Mouse (Mus musculus) cortical plate, adult 2 months (tissue): ENCODE data around the gene Tmcc2. TPM values are rescaled to one million over a fixed set of nuclear protein-coding genes. Genes with fewer than 3 reads are reported as not detected.

ENCODE experiments used
- H3K27ac ChIP-seq: fragments of 200-500 bp; 2 replicates; pipeline ENCODE4 v1.5.1; 2012; ENCODE audit warnings: low read length, control low read depth, inconsistent platforms; ENCODE audit not compliant: insufficient read depth
- H3K4me1 ChIP-seq: fragments of 200-500 bp; 2 replicates; pipeline ENCODE4 v1.6.1; 2011; ENCODE audit warnings: low read length; ENCODE audit not compliant: control insufficient read depth, insufficient read depth
- H3K4me3 ChIP-seq: fragments of 200-500 bp; 2 replicates; pipeline ENCODE4 v1.5.1; 2011; ENCODE audit warnings: mild to moderate bottlenecking, low read length, control low read depth; ENCODE audit not compliant: insufficient read depth
- CTCF ChIP-seq: fragments of 200-500 bp; IDR thresholded peaks from 2 replicates; pipeline ENCODE4 v1.5.1; 2011; ENCODE audit warnings: mild to moderate bottlenecking, control low read depth, low read length; ENCODE audit not compliant: insufficient read depth; ENCODE audit errors: extremely low read depth
- POLR2A ChIP-seq: fragments of 200-500 bp; IDR thresholded peaks from 2 replicates; pipeline ENCODE4 v1.6.1; 2011; ENCODE audit warnings: mild to moderate bottlenecking, low read length, control low read depth; ENCODE audit not compliant: insufficient read depth; ENCODE audit errors: extremely low read depth
- polyA plus RNA-seq: library from polyadenylated mRNA; depleted of rRNA; stranded (reverse); fragments of >200 nt; gene quantifications from 2 replicates; pipeline ENCODE4 v1.2.3, GENCODE M21; 2012

Gene Tmcc2
- polyA plus RNA-seq, 1 experiment, result 124 TPM

GRCm38 (mm10) chr1:132422912-132423696 lies 32.0 kb upstream of the Tmcc2 start:
- no peak for TF ChIP-seq POLR2A
- no peak for TF ChIP-seq CTCF
- no peak overlapping the region for H3K27ac ChIP-seq
- no peak overlapping the region for H3K4me3 ChIP-seq
- peaks cover 9% of the 10 kb centered on the region; the same call in 1 of the 2 replicates for H3K4me1 ChIP-seq

- TF ChIP-seq CTCF (no peak), POLR2A (no peak)
- peaks cover 9% of the 10 kb centered on the region; the same call in 1 of the 2 replicates for H3K4me1 ChIP-seq
- no peak overlapping the region for H3K27ac ChIP-seq
- H3K4me3 ChIP-seq, result no peak overlapping the region
These were observed 29.6 kb upstream of the Tmcc2 start for GRCm38 (mm10) chr1:132420662-132421061.

- Histone ChIP-seq H3K4me3 (no peak overlapping the region), H3K27ac (no peak overlapping the region)
These were observed 29.1 kb upstream of the Tmcc2 start for GRCm38 (mm10) chr1:132420206-132420605.

DNA sequence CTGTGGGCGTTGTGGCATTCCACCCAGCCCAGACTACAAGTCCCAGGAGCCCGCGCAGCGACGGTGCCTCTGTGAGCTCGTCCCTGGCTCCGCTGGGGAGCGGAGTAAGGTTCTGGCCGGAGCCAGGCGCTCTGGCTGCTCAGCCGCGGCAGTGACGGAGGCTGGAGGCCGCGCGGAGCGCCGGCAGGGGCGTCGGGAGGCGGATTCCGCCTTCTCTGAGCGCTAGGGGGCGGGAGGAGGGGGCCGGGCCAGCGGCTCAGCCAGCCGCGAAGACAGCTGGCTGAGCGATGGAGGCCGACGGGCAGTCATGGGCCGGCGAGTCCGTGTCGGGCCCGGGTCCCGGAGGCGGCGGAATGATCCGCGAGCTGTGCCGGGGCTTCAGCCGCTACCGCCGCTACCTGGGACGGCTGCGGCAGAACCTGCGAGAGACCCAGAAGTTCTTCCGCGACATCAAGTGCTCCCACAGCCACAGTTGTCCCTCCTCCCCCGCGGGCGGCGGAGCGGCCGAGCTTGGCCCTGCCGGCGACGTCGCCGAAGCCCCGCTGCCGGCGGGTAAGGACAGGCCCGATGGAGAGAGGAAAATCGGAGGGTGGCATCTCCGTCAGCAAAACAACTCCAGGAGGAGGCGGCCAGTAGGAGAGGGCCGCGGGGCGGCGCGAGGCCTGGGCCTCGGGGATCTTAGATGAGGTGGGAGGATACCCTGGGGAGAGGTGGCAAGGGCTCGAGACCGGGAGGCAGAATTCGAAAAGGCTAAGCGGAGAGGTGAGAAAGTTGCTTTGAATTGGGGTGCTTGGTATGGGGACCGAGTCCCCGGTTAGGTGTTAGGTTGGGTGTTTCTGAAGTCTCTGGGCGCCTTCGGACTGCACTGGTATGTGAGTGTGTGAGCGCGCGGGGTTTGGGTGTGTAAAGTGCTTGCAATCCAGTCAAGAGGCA lies 26.5 kb upstream of the Tmcc2 start, which contains the start of gene Dstyk:
TSS of gene Dstyk (plus strand) at position 237 of the 933 bp plus-strand sequence.
- peaks cover 8% of the 10 kb centered on the region; the same call in 1 of the 2 replicates for H3K4me1 ChIP-seq
- H3K27ac ChIP-seq, result peak within 1 kb of the TSS; percentile 78
- H3K4me3 ChIP-seq, result peak within 1 kb of the TSS; percentile 65
- TF ChIP-seq CTCF (no peak), POLR2A (peak; percentile 72; the same call in 1 of the 2 replicates)

More at GRCm38 (mm10) chr1:132420206-132420605, 29.1 kb upstream of the Tmcc2 start:
- TF ChIP-seq POLR2A (no peak), CTCF (no peak)
- peaks cover 9% of the 10 kb centered on the region; the same call in 1 of the 2 replicates for H3K4me1 ChIP-seq

DNA sequence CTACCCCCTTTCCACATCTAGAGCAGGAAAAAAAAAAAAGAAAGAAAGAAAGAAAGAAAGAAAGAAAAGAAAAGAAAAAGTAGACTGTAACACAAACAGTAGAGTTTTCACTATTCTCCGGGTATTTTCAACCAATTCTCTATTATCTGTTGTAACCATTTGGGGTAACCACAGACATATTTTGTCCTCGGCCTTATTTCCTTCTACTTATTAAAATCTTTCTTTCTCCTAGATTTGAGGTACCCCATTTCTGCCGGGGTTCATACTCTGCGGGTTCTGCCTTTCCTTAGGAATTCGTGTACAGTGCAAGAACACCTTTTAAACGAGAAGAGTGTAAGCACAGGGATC lies 25.8 kb upstream of the Tmcc2 start:
- peaks cover 8% of the 10 kb centered on the region; the same call in 1 of the 2 replicates for H3K4me1 ChIP-seq

GRCm38 (mm10) chr1:132416244-132416942 lies 25.3 kb upstream of the Tmcc2 start:
- Histone ChIP-seq H3K27ac (no peak overlapping the region), H3K4me3 (no peak overlapping the region), H3K4me1 (peaks cover 8% of the 10 kb centered on the region; the same call in 1 of the 2 replicates)
- TF ChIP-seq POLR2A (no peak), CTCF (no peak)

More for the DNA sequence above, 25.8 kb upstream of the Tmcc2 start:
- peak overlapping the region; percentile 65 for H3K4me3 ChIP-seq
- H3K27ac ChIP-seq, result no peak overlapping the region
- TF ChIP-seq CTCF, result no peak

DNA sequence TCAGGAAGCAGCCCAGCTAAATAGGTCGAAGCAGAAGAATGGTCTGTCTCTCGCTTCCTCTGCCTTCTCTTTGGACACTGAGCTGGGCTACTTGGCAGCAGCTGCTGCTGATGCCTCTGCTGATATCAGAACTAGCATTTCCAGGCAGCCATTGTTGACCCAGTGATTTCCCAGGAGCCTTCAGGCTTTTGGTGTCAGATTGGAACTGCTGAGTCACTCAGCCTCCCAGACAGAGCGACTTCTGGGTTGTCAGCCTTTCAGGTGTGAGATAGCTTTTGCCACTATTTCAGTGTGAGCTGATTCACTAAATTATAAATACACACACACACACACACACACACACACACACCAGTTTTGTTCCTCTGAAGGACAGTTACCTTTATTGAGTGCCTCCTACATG lies 19.6 kb upstream of the Tmcc2 start:
- H3K4me3 ChIP-seq, result no peak overlapping the region
- no peaks in the 10 kb centered on the region for H3K4me1 ChIP-seq
- H3K27ac ChIP-seq, result no peak overlapping the region
- no peak for TF ChIP-seq POLR2A
- TF ChIP-seq CTCF, result no peak

GRCm38 (mm10) chr1:132401843-132402242 lies 10.8 kb upstream of the Tmcc2 start:
- TF ChIP-seq POLR2A, result no peak
- TF ChIP-seq CTCF, result no peak
- H3K27ac ChIP-seq, result no peak overlapping the region
- no peaks in the 10 kb centered on the region for H3K4me1 ChIP-seq
- no peak overlapping the region for H3K4me3 ChIP-seq

GRCm38 (mm10) chr1:132400538-132400937 lies 9.5 kb upstream of the Tmcc2 start:
- H3K27ac ChIP-seq, result no peak overlapping the region
- TF ChIP-seq POLR2A (no peak), CTCF (no peak)

More at GRCm38 (mm10) chr1:132400538-132400937, 9.5 kb upstream of the Tmcc2 start:
- no peaks in the 10 kb centered on the region for H3K4me1 ChIP-seq
- no peak overlapping the region for H3K4me3 ChIP-seq
